Mouse (Mus musculus) ES-E14 (cell line): ENCODE data around the gene Gm867. TPM values are rescaled to one million over a fixed set of nuclear protein-coding genes. Genes with fewer than 3 reads are reported as not detected.
A peak's percentile ranks its signal among the peaks of the same experiment; 100 is the strongest.

Source experiments
- DNase-seq: peaks from one replicate; pipeline ENCODE4 v3.0.0-alpha.2; 2013; ENCODE audit warnings: low read depth, low spot score
- H3K27ac ChIP-seq: 2 replicates; pipeline ENCODE4 v1.5.1; 2012; ENCODE audit warnings: low read depth, mild to moderate bottlenecking, low read length, moderate library complexity, mixed read lengths; ENCODE audit not compliant: poor library complexity, insufficient read depth, severe bottlenecking
- H3K36me3 ChIP-seq: 2 replicates; pipeline ENCODE4 v1.6.1; 2012; ENCODE audit warnings: mild to moderate bottlenecking, low read length, moderate library complexity, mixed read lengths; ENCODE audit not compliant: control insufficient read depth, poor library complexity, insufficient read depth, severe bottlenecking
- H3K4me1 ChIP-seq, 2 experiments: fragments of 150-350 bp in 1 of 2; sonication (generic) in 1 of 2; 2 replicates each; pipeline ENCODE4 v1.6.1; 2012; ENCODE audit warnings: low read length in 2 of 2, mild to moderate bottlenecking in 1 of 2, mixed read lengths in 1 of 2; ENCODE audit not compliant: control insufficient read depth in 2 of 2, insufficient read depth in 2 of 2, poor library complexity in 1 of 2
- H3K4me3 ChIP-seq, 2 experiments: fragments of 150-350 bp in 1 of 2; sonication (generic) in 1 of 2; 2 replicates each; pipeline ENCODE4 v1.5.1; 2012; ENCODE audit warnings: low read length in 2 of 2, low read depth in 1 of 2, mild to moderate bottlenecking in 1 of 2, mixed read lengths in 1 of 2; ENCODE audit not compliant: insufficient read depth in 1 of 2, poor library complexity in 1 of 2, severe bottlenecking in 1 of 2
- H3K9ac ChIP-seq: 2 replicates; pipeline ENCODE4 v1.6.1; 2012; ENCODE audit warnings: low read depth, mild to moderate bottlenecking, low read length, mixed read lengths; ENCODE audit not compliant: poor library complexity, insufficient read depth, severe bottlenecking
- H3K9me3 ChIP-seq: fragments of 150-350 bp; sonication (generic); 2 replicates; pipeline ENCODE4 v1.6.1; 2012; ENCODE audit warnings: low read depth, mild to moderate bottlenecking, low read length; ENCODE audit not compliant: control insufficient read depth, insufficient read depth
- CHD2 ChIP-seq: IDR thresholded peaks from 2 replicates; pipeline ENCODE4 v1.6.1; 2014; ENCODE audit warnings: mild to moderate bottlenecking, low read depth, low read length, inconsistent platforms
- HCFC1 ChIP-seq: IDR thresholded peaks from 2 replicates; pipeline ENCODE4 v1.6.1; 2012; ENCODE audit warnings: low read length, inconsistent platforms, borderline replicate concordance; ENCODE audit not compliant: insufficient read depth
- MAFK ChIP-seq: IDR thresholded peaks from 2 replicates; pipeline ENCODE4 v1.6.1; 2014; ENCODE audit warnings: mild to moderate bottlenecking, low read depth, low read length, inconsistent platforms; ENCODE audit not compliant: insufficient read depth
- ZC3H11A ChIP-seq: IDR thresholded peaks from 2 replicates; pipeline ENCODE4 v1.6.1; 2012; ENCODE audit warnings: low read depth, mild to moderate bottlenecking, inconsistent platforms, low read length, borderline replicate concordance
- ZNF384 ChIP-seq: IDR thresholded peaks from 2 replicates; pipeline ENCODE4 v1.6.1; 2012; ENCODE audit warnings: low read depth, low read length, inconsistent platforms
- in situ Hi-C, 2 experiments: fragments of 600-800 bp; cut with MboI; formaldehyde crosslinking; loops; one replicate each; pipeline ENCODE4 v1.15.1; 2025; ENCODE audit warnings: low sequenced_read_pairs in 2 of 2, inconsistent platforms in 1 of 2; ENCODE audit not compliant: unreplicated experiment in 2 of 2
- total RNA-seq: library from RNA; depleted of rRNA; stranded (reverse); fragments of 300-350 nt; gene quantifications from 2 replicates; pipeline ENCODE4 v1.2.3, GENCODE M21; 2012

Gm867 gene
- total RNA-seq, 1 experiment, result 1.1 TPM

DNA sequence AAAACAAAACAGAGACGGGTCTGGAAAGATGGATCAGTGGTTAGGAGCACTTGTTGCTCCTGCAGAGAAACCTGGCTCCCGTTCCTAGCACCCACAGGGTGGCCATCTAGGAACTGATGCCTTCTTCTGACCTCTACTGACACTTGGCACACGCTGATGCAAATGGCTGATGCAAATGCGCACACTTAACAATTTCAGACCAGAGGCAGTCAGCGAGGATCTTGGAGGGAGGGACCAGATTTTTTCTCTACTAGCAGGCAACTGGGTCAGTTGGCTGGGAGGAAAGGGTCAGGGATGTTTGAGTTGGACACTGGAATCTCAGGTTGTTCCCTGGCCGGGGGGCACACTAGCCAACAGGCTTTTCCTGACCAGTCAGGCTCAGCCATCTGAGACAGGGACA, 7.6 kb downstream of the Gm867 start, which contains the start of gene Chchd10:
TSS of gene Chchd10 (plus strand) at position 240 of the 400 bp plus-strand sequence.
- Histone ChIP-seq H3K36me3 (peaks cover 12% of the 10 kb centered on the region), H3K27ac (peak within 1 kb of the TSS; percentile 46), H3K9me3 (no peaks in the 10 kb centered on the region), H3K4me3 (peak within 1 kb of the TSS; percentile 77 to 89), H3K4me1 (peaks cover 6 to 15% of the 10 kb centered on the region in 2 experiments), H3K9ac (peak within 1 kb of the TSS; percentile 77)
- no peak for DNase-seq
- no peak for TF ChIP-seq MAFK
- no peak for TF ChIP-seq ZNF384
- no peak for TF ChIP-seq HCFC1
- no peak for TF ChIP-seq ZC3H11A
- in situ Hi-C loops, result no loop called here

DNA sequence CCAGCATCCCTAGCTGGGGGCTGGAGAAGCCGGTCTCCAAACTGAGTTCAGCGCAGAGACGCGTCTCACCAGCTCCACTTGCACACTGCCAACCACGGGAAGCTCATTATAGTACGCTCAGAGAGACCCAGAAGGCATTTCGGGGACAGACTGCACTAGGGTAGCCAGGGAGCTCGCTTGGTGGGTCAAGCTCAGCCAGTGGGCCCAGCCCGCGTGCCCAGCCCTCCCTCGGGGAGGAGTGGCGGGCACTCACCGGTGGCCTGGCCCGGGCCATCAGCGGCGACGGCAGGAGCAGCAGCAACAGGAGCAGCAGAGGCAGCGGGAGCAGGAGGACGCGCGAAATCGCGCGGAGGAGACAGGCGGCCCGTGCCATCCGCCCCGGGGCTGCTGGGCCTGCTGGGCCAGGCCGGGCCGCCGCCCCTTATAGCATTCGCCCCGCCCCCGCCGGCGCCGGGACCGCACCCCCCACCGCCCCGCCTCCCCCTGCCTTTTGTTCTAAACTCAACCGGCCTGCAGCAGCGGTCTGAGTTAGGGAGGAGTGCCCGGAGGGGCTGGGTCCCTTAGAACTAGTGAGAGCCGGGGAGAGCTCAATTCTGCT, 8.3 kb downstream of the Gm867 start:
- DNase-seq, result no peak
- H3K9ac ChIP-seq, result peak overlapping the region; percentile 77
- H3K9me3 ChIP-seq, result no peaks in the 10 kb centered on the region
- peak overlapping the region; percentile 46 for H3K27ac ChIP-seq
- H3K36me3 ChIP-seq, result peaks cover 17% of the 10 kb centered on the region
- H3K4me1 ChIP-seq, result peaks cover 6 to 15% of the 10 kb centered on the region in 2 experiments
- no peak for TF ChIP-seq HCFC1
- TF ChIP-seq MAFK, result no peak
- no peak for TF ChIP-seq CHD2
- no peak for TF ChIP-seq ZC3H11A
- no peak for TF ChIP-seq ZNF384
- peak overlapping the region; percentile 77 to 89 for H3K4me3 ChIP-seq
- in situ Hi-C loops, result no loop called here

DNA sequence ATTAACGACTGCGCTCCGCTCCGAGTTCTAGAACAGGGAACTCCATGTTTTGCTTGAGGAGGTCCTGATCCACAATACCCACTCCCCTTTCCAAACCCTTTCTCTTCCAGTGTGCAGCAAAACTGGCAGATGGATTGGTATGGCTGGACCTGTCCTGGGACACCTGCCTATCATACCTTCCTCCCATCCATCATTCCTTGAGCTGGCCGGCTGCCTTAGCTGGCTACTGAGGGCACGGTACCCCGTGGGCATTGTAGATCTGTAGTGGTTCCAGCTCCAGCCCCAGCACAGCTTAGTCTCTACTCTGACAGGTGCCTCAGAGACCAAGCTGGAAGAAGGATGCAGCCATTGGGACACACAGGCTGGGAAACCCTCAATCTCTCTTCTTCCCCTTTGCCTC, 9.2 kb downstream of the Gm867 start:
- H3K36me3 ChIP-seq, result peaks cover 19% of the 10 kb centered on the region
- TF ChIP-seq ZC3H11A (no peak), HCFC1 (no peak), CHD2 (no peak), ZNF384 (no peak), MAFK (no peak)
- no peak overlapping the region for H3K9ac ChIP-seq
- in situ Hi-C loops, result no loop called here
- peak overlapping the region; percentile 77 to 89 for H3K4me3 ChIP-seq
- H3K4me1 ChIP-seq, result peaks cover 6 to 15% of the 10 kb centered on the region in 2 experiments
- no peak for DNase-seq
- H3K9me3 ChIP-seq, result no peaks in the 10 kb centered on the region
- H3K27ac ChIP-seq, result no peak overlapping the region

DNA sequence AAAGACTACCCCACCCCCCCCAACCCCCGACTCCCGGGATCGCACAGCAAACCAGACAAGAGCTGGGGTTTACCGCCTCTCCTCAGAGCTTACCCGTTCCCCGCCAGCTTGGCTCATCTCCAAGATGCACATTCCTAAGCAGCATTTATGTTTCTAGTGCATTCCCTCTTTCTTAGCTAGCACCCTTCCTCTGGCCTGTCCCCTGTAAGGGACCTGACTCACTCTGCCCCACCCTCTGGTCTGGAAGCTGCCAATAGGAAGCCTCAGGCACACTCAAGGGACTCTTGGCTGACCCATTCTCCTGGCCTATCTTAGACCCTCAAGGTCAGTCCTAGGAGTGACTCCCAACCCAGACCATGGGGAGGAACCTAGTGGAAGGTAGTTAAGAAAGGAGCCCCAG, 10.2 kb downstream of the Gm867 start:
- peak overlapping the region; percentile 28 for H3K9ac ChIP-seq
- DNase-seq, result no peak
- H3K27ac ChIP-seq, result no peak overlapping the region
- H3K36me3 ChIP-seq, result peaks cover 30% of the 10 kb centered on the region
- peaks cover 6 to 15% of the 10 kb centered on the region in 2 experiments for H3K4me1 ChIP-seq
- H3K4me3 ChIP-seq, result peak overlapping the region; percentile 35 to 54; a peak in 3 of 4 replicates
- in situ Hi-C loops, result no loop called here
- TF ChIP-seq ZNF384, result no peak
- TF ChIP-seq ZC3H11A, result no peak
- TF ChIP-seq HCFC1, result no peak
- TF ChIP-seq CHD2, result no peak
- no peak for TF ChIP-seq MAFK
- H3K9me3 ChIP-seq, result no peaks in the 10 kb centered on the region

- H3K4me1 ChIP-seq, result peaks cover 8 to 9% of the 10 kb centered on the region in 2 experiments; a peak in 2 of 4 replicates
- TF ChIP-seq ZC3H11A (no peak), ZNF384 (no peak), HCFC1 (no peak), MAFK (no peak), CHD2 (no peak)
- in situ Hi-C loops, result no loop called here
- no peak for DNase-seq
- peaks cover 45% of the 10 kb centered on the region for H3K36me3 ChIP-seq
- no peak overlapping the region for H3K9ac ChIP-seq
- no peak overlapping the region for H3K27ac ChIP-seq
- no peaks in the 10 kb centered on the region for H3K9me3 ChIP-seq
- no peak overlapping the region for H3K4me3 ChIP-seq
These were observed 14.1 kb downstream of the Gm867 start for GRCm38 (mm10) chr10:75926396-75926795.
